Mouse (Mus musculus) cerebellum, adult 2 months (tissue): ENCODE measurements at regions not wholly inside any gene's neighbourhood (a gene's known extent, or its start where the extent isn't known, plus 50 kb on each side); places are given as distances from the start of the nearest gene placed in this dataset.

ENCODE experiments used
- CTCF ChIP-seq: fragments of 200-500 bp; IDR thresholded peaks from 2 replicates; pipeline ENCODE4 v1.5.1; 2011; ENCODE audit warnings: low read depth, mild to moderate bottlenecking, control low read depth, low read length, moderate library complexity, borderline replicate concordance; ENCODE audit not compliant: insufficient read depth
- POLR2A ChIP-seq: fragments of 200-500 bp; IDR thresholded peaks from 2 replicates; pipeline ENCODE4 v1.6.1; 2011; ENCODE audit warnings: low read length, control low read depth, borderline replicate concordance; ENCODE audit not compliant: insufficient read depth

DNA sequence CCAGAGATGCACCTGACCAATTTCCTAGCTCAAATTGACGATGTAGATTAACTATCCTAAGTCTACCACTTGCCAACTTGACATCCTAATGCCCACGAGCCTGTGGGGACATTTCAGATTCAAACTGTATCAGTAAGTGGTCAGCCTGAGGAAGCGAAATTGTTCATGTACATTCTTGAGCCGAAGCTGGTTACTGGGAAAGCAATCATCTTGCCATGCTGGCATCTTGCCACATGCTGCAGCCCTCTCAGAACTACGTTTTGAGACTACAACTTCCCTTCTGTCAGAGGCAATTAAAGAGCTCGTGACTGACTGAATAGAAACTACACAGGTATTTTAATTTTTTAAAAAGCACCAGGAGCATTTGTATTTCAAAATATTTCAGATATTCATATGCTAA lies 239.7 kb downstream of the Dact1 start:
- TF ChIP-seq CTCF (no peak), POLR2A (no peak)
